Mouse (Mus musculus) myocyte (in vitro differentiated cells): ENCODE data around the gene Ppard. TPM values are rescaled to one million over a fixed set of nuclear protein-coding genes. Genes with fewer than 3 reads are reported as not detected.

Source experiments
- H3K27me3 ChIP-seq: one replicate; pipeline ENCODE4 v1.6.1; 2011; ENCODE audit not compliant: control insufficient read depth, insufficient read depth, insufficient read length
- H3K36me3 ChIP-seq: one replicate; pipeline ENCODE4 v1.6.1; 2011; ENCODE audit not compliant: control insufficient read depth, insufficient read depth
- H3K4me2 ChIP-seq: one replicate; pipeline ENCODE4 v1.6.1; 2011; ENCODE audit warnings: low read depth, control low read depth
- H3K4me3 ChIP-seq: one replicate; pipeline ENCODE4 v1.5.1; 2011; ENCODE audit warnings: mild to moderate bottlenecking, control low read depth, moderate library complexity
- H3K79me2 ChIP-seq: one replicate; pipeline ENCODE4 v1.6.1; 2011; ENCODE audit not compliant: control insufficient read depth, insufficient read depth
- H3ac ChIP-seq: one replicate; pipeline ENCODE4 v1.6.1; 2011; ENCODE audit not compliant: control insufficient read depth, insufficient read length
- CEBPB ChIP-seq: IDR thresholded peaks from 2 replicates; pipeline ENCODE4 v1.6.1; 2011; ENCODE audit warnings: mild to moderate bottlenecking, moderate library complexity; ENCODE audit not compliant: poor library complexity, insufficient read depth, severe bottlenecking
- E2F4 ChIP-seq: IDR thresholded peaks from one replicate; pipeline ENCODE4 v1.6.1; 2011; ENCODE audit warnings: mild to moderate bottlenecking, control low read depth, moderate library complexity; ENCODE audit not compliant: insufficient read depth
- MAX ChIP-seq: IDR thresholded peaks from one replicate; pipeline ENCODE4 v1.6.1; 2011; ENCODE audit warnings: low read depth, mild to moderate bottlenecking, control low read depth
- MYOD1 ChIP-seq, 3 experiments: IDR thresholded peaks; one replicate each; pipeline ENCODE4 v1.6.1; 2011; ENCODE audit warnings: control low read depth in 2 of 3, low read depth in 2 of 3, mild to moderate bottlenecking in 2 of 3, moderate library complexity in 1 of 3; ENCODE audit not compliant: insufficient read length in 2 of 3, control insufficient read depth in 1 of 3
- MYOG ChIP-seq, 3 experiments: IDR thresholded peaks; one replicate each; pipeline ENCODE4 v1.6.1; 2011; ENCODE audit warnings: control low read depth in 2 of 3, low read depth in 2 of 3, mild to moderate bottlenecking in 2 of 3; ENCODE audit not compliant: insufficient read length in 2 of 3, control insufficient read depth in 1 of 3, insufficient read depth in 1 of 3
- POLR2A ChIP-seq: IDR thresholded peaks from one replicate; pipeline ENCODE4 v1.6.1; 2011; ENCODE audit warnings: low read depth, mild to moderate bottlenecking, control low read depth, moderate library complexity; ENCODE audit not compliant: insufficient read length
- POLR2AphosphoS2 ChIP-seq: IDR thresholded peaks from one replicate; pipeline ENCODE4 v1.6.1; 2011; ENCODE audit warnings: low read depth, control low read depth; ENCODE audit not compliant: insufficient read length
- REST ChIP-seq: IDR thresholded peaks from one replicate; pipeline ENCODE4 v1.6.1; 2011; ENCODE audit warnings: mild to moderate bottlenecking, control low read depth, moderate library complexity; ENCODE audit not compliant: insufficient read depth, insufficient read length
- SRF ChIP-seq: IDR thresholded peaks from one replicate; pipeline ENCODE4 v1.6.1; 2011; ENCODE audit warnings: low read depth; ENCODE audit not compliant: control insufficient read depth, insufficient read length
- TCF12 ChIP-seq: IDR thresholded peaks from one replicate; pipeline ENCODE4 v1.6.1; 2011; ENCODE audit warnings: mild to moderate bottlenecking, control low read depth; ENCODE audit not compliant: poor library complexity, insufficient read depth, severe bottlenecking
- TCF3 ChIP-seq: IDR thresholded peaks from one replicate; pipeline ENCODE4 v1.6.1; 2011; ENCODE audit warnings: low read depth, control low read depth; ENCODE audit not compliant: insufficient read length
- USF1 ChIP-seq: IDR thresholded peaks from one replicate; pipeline ENCODE4 v1.6.1; 2011; ENCODE audit warnings: low read depth, mild to moderate bottlenecking, control low read depth, moderate library complexity
- polyA plus RNA-seq: library from polyadenylated mRNA; unstranded; fragments of >200 nt; fragmentation: generic; extraction: Trizol; gene quantifications from one replicate; pipeline ENCODE4 v1.2.1, GENCODE M21; 2012; ENCODE audit warnings: missing spikeins

The Ppard gene
- polyA plus RNA-seq, 1 experiment: 32.6 TPM

DNA sequence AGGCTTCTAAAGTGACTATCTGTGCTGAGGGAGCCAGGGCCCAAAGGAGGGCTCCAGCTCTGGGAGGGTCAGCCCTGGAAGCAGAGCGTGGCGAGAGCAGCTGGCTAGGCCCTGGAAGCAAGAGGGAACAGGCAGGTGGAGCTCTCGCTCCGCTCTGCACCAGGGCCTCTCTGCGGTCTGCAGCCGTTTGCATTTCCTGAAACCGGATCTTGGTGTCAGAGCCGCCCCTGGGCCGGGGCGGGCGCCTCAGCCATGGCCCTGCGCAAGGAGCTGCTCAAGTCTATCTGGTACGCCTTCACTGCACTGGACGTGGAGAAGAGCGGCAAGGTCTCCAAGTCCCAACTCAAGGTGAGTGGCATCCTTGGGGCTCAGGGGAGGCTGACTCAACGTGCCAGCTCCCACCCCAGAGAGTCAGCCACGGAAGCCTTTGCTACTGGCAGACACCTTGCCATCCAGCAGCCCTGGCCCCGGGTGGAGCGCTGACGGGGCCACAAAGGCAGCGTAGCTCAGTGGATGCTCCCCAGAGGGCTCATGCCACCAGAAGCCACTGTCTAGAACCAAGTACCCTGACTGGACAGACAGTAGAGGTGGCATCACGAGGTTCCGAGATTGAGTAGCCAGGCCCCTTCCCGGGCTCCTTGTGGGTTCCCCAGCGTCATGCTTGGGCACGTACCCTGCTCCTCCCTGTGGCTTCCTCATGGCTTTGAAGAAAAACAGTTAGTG is 24.7 kb upstream of the Ppard start, which contains the start of gene Def6:
TSS of gene Def6 (plus strand) at position 188 of the 723 bp plus-strand sequence.
- no peaks in the 10 kb centered on the region for H3K36me3 ChIP-seq
- H3K27me3 ChIP-seq: no peaks in the 10 kb centered on the region
- no peak within 1 kb of the TSS for H3ac ChIP-seq
- TF ChIP-seq TCF12: no peak
- TF ChIP-seq POLR2A: peak; percentile 58
- TF ChIP-seq CEBPB: no peak
- no peak for TF ChIP-seq USF1
- TF ChIP-seq POLR2AphosphoS2: no peak
- no peak for TF ChIP-seq E2F4
- peak in 2 of 3 experiments; percentile 62 to 82 for TF ChIP-seq MYOD1 (IDR thresholded peaks at IDR 0.05; ENCODE audit: control insufficient read depth in 1 of 3, insufficient read length in 2 of 3, low read depth in 2 of 3)
- no peak for TF ChIP-seq TCF3
- TF ChIP-seq REST: no peak
- peak in 2 of 3 experiments; percentile 62 to 78 for TF ChIP-seq MYOG (IDR thresholded peaks at IDR 0.05; ENCODE audit: control insufficient read depth in 1 of 3, insufficient read depth in 1 of 3, insufficient read length in 2 of 3, low read depth in 2 of 3)
- no peak for TF ChIP-seq MAX
- no peak for TF ChIP-seq SRF
- H3K4me3 ChIP-seq: peak within 1 kb of the TSS; percentile 8
- peak within 1 kb of the TSS; percentile 67 for H3K4me2 ChIP-seq
- H3K79me2 ChIP-seq: no peaks in the 10 kb centered on the region

DNA sequence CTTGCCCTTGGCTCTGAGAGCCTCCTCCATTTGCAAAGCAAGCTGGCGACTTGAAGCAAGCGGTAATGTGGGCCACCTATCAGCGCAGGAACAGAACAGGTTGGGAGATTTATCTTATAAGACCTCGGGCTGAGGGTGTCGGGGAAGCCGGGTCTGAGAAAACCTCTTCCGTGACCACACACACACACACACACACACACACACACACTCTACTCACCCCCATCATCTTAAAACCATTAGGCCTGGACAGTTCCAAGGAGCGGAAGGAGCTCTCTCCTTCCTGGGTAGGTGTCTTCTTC is 24.2 kb upstream of the Ppard start:
- TF ChIP-seq MYOD1 (IDR thresholded peaks at IDR 0.05; ENCODE audit: control insufficient read depth in 1 of 3, insufficient read length in 2 of 3, low read depth in 2 of 3) (no peak), MYOG (IDR thresholded peaks at IDR 0.05; ENCODE audit: control insufficient read depth in 1 of 3, insufficient read depth in 1 of 3, insufficient read length in 2 of 3, low read depth in 2 of 3) (no peak), SRF (no peak), E2F4 (no peak), TCF12 (no peak), USF1 (no peak), MAX (no peak), TCF3 (no peak), CEBPB (no peak), POLR2AphosphoS2 (no peak), POLR2A (no peak), REST (no peak)
- H3K36me3 ChIP-seq: no peaks in the 10 kb centered on the region
- peak overlapping the region; percentile 67 for H3K4me2 ChIP-seq
- no peaks in the 10 kb centered on the region for H3K79me2 ChIP-seq
- peak overlapping the region; percentile 8 for H3K4me3 ChIP-seq
- no peak overlapping the region for H3ac ChIP-seq
- no peaks in the 10 kb centered on the region for H3K27me3 ChIP-seq

DNA sequence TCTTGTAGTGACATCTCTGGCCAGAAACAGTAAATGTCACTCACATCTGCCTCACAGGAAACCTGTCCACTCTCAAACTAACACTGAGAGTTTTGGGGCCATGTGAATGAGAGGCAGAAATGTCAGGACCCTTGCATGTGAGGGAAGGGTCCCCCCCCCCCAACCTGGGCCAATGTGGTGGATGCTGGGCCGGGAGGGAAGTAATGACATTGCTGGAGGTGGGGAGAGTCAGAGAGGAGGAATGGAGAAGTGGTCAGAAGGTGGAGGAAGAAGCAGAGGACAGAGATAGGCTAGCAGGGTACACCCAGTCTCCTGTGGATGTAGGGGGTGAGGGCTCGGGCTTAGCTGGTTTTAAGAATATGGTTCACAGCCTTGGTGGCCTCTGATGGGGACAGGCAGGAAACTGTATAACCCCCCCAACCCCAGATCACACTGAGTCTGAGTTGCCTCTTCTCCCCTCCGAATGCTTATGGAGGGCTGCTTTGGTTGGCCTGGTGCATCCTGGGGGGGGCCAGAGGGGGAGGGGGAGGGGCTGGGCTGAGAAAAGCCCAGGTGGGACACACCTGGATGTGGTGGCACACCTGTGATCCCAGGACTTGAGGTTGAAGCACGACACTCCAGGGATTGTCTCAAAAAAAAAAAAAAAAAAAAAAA is 22.9 kb upstream of the Ppard start:
- H3K27me3 ChIP-seq: no peaks in the 10 kb centered on the region
- H3ac ChIP-seq: no peak overlapping the region
- no peak for TF ChIP-seq POLR2AphosphoS2
- TF ChIP-seq USF1: no peak
- no peak for TF ChIP-seq POLR2A
- TF ChIP-seq MYOG (IDR thresholded peaks at IDR 0.05; ENCODE audit: control insufficient read depth in 1 of 3, insufficient read depth in 1 of 3, insufficient read length in 2 of 3, low read depth in 2 of 3): no peak
- no peak for TF ChIP-seq MYOD1 (IDR thresholded peaks at IDR 0.05; ENCODE audit: control insufficient read depth in 1 of 3, insufficient read length in 2 of 3, low read depth in 2 of 3)
- no peak for TF ChIP-seq CEBPB
- TF ChIP-seq MAX: no peak
- TF ChIP-seq TCF3: no peak
- no peak for TF ChIP-seq REST
- no peak for TF ChIP-seq TCF12
- TF ChIP-seq E2F4: no peak
- TF ChIP-seq SRF: no peak
- no peaks in the 10 kb centered on the region for H3K36me3 ChIP-seq
- no peaks in the 10 kb centered on the region for H3K79me2 ChIP-seq
- H3K4me3 ChIP-seq: no peak overlapping the region
- H3K4me2 ChIP-seq: no peak overlapping the region

DNA sequence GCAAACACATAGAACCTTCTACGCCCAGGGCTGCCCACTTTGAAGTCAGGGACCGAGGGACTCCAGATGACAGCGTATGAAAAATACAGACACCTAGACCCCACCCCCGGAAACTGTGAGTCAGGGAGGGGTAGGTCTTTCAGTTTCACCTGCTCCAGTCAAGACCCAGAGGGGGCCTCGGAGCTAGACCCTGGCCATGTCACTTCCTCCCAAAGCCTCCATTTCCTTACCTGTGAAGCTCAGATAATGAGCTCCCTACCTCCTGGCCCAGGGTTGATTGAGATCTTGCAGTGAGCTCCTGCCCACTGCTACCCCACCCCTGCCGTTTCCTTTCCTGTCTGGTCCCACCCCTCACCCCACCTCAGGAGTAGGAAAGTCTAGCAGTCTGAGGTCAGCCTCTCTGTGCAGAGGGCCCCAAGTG is 20.6 kb upstream of the Ppard start:
- H3K79me2 ChIP-seq: no peaks in the 10 kb centered on the region
- H3K4me2 ChIP-seq: no peak overlapping the region
- no peak overlapping the region for H3K4me3 ChIP-seq
- H3K36me3 ChIP-seq: no peaks in the 10 kb centered on the region
- TF ChIP-seq POLR2AphosphoS2 (no peak), REST (no peak), E2F4 (no peak), USF1 (no peak), TCF3 (no peak), MYOD1 (IDR thresholded peaks at IDR 0.05; ENCODE audit: control insufficient read depth in 1 of 3, insufficient read length in 2 of 3, low read depth in 2 of 3) (no peak), POLR2A (no peak), TCF12 (no peak), CEBPB (no peak), SRF (no peak), MYOG (IDR thresholded peaks at IDR 0.05; ENCODE audit: control insufficient read depth in 1 of 3, insufficient read depth in 1 of 3, insufficient read length in 2 of 3, low read depth in 2 of 3) (no peak), MAX (no peak)
- H3ac ChIP-seq: no peak overlapping the region
- H3K27me3 ChIP-seq: no peaks in the 10 kb centered on the region
